Mouse (Mus musculus) liver, postnatal 0 days (tissue): Measurements from ENCODE around the gene Disp1.

Source experiments
- CTCF ChIP-seq: sonication (generic); IDR thresholded peaks from 2 replicates; pipeline ENCODE4 v1.5.1; 2016; ENCODE audit warnings: antibody characterized with exemption, low read depth
- EP300 ChIP-seq: IDR thresholded peaks from 2 replicates; pipeline ENCODE4 v1.6.1; 2016; ENCODE audit warnings: antibody characterized with exemption, low read depth, mild to moderate bottlenecking

- TF ChIP-seq CTCF (no peak), EP300 (no peak)
Measured at GRCm38 (mm10) chr1:183200926-183201325, 20.4 kb downstream of the Disp1 start.
